Mouse (Mus musculus): ENCODE data around the gene Ube2l6.

Gene Ube2l6

DNA sequence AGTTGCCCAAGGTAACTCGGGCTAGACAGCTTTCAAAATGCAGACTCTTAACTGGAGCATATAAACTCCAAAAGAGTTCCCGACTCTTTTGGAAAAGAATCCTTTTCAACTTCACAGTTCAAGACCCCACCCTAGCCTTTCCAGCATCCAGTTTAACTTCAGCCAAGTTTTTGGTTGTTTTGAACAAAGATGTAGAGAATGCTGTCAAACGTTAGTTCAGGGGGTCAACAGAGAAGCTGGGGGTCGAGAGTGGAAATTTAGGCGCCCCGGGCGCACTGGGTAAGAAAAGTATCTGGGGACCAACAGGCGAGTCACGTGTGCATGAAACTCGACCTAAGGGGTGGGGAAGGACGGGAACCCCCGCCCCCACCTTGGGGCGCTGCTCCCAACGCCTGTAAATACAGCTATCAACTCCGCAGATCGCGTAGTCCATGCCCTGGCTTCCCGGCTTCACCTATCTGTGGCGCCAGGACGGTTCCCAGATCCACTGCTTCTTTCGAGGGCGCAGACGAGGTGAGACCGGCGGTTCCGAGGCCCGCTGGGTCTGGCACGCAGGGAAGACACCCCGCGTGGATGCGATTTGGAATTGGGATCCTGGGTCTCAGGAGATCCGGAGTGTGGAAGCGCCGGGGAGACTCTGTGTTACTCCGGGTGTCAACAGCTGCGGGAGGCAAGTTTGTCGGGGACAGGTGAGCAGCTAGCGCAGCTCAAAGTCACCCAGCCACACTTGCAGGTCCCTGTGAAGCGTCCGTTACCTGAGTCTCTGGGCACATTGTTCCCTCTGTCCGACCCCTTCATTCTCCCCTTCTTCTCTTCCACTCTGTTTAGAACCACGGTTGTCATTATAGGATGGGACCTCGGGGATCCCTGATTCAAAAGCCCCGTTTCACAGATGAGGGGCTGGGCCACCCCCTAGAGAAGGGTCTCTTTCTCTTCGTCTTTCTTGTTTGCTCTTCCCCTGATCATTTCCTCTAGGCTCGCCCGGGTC lies 40.7 kb downstream of the Ube2l6 start:
- no peak for DNase-seq

DNA sequence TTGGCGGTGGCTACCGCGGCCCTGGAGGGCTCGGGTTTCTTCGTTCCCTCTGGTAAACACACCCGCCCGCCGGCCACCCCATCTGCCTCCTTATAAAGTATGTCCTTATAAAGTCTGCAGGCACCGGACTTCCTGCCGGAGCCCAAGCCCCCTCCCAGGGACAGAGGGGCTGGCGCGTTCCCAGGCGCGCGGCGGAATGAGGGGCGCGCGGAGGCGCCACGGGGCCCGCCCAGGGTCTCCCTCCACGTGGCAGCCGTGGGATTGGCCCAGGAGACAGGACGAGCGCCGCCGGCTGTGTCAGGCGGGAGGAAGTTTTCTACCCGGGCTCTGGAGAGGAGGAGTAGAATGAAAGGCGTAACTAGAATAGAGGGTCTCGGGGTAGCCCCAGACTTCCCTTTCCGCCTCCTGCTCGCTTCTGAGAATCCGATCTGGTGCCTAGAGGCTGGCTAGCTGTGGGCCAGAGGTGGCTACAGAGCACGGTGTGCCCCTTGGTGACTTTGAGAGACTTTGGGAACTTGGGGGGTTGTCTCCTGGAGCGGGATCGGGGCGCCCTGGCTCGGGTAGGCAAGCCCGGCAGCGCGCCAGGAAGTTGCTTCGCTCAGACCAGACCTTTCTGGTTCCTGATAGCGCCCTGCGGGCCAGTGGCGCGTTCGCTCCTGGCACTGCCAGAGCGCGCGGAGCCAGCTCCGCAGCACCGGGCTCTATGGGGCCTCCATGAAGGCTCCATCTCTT lies 41.6 kb downstream of the Ube2l6 start:
- no peak for DNase-seq

DNA sequence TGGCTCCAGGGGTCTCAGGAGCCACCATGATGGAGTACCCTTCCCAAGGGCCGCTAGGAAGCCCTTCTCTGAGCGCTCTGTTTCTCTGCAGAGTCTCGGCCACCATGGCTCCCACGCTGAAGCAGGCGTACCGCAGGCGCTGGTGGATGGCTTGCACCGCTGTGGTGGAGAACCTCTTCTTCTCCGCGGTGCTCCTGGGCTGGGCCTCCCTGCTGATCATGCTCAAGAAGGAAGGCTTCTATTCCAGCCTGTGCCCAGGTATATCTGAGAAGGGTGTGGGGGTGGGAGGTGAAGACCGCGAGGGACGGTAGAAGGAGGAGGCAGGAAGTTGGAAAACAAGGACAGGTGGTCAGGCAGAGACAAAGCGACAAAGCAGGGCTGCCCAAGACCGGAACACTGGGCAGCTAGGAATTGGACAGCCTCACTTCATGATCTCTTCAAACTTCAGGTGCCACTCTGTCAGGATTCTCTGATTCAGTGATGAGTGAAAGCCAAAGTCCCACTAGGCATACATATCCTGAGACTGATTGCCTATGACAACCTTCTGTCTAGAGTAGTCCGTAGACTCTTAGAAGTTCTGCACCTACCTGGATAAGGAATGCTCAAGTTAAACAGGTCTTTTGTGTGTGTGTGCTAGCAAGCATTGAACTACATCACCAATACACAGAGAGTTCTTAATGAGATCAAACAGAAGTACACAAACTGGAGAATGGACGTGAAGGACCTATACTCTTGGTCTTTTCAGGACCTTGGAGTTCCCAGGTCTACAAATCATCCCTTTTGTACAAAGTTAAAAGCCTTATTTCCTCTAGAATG lies 42.3 kb downstream of the Ube2l6 start:
- no peak for DNase-seq

DNA sequence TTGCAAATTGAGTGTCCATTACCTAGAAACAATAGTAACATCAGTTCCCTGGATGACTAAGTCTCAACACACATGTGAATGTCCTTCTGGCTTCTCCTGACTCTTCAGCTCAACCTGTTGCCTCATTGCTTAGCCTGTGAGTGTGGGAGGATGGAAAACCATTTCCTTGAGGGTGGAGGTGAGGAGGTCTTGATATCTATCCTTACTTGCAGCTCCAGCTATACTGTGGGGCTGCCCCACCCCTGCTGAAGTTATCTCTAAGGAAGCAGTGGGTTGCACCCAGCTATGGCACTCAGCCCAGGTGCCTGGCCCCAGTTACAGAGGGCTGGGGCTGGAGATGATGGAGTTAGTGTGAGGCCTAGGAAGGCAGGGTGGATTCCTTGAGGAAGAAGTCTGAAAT lies 43.3 kb downstream of the Ube2l6 start:
- DNase-seq: no peak

DNA sequence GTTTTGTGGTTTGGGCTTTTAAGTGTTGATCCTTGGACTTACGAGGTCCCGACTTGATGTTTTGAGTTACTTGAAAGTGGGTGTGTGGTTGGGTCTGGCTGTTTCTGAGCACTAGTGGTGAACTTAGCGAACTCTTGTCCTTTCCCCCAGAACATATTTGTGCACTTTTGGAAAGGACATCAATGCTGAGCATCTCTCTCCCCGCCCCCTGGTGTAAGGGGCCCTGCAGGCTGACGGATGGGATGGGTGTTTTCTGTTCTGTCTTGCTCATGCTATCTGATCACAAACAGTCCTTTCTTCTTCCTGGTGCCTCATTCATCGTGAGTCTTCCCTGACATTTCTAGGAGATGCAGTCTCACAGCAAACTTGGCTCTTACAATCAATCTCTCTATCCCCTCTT lies 45.0 kb downstream of the Ube2l6 start:
- DNase-seq: no peak

DNA sequence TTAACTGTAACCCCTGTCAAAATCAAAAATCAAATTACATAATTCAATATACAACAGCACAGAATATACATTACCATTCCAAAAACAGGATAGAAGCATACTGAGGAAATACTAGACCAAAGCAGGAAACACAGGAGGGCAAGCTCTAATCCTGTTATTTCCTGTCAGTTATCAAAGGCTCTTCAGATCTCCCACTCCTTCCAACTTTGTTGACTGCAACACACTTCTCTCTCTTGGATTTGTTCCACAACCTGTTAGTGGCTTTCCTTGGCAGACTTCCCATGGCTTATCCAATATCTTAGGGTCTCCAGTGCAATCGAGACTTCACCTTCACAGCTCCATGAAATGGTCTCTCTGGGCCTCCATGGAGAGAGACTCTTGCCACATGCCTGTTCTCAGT lies 46.6 kb downstream of the Ube2l6 start:
- DNase-seq: no peak

DNA sequence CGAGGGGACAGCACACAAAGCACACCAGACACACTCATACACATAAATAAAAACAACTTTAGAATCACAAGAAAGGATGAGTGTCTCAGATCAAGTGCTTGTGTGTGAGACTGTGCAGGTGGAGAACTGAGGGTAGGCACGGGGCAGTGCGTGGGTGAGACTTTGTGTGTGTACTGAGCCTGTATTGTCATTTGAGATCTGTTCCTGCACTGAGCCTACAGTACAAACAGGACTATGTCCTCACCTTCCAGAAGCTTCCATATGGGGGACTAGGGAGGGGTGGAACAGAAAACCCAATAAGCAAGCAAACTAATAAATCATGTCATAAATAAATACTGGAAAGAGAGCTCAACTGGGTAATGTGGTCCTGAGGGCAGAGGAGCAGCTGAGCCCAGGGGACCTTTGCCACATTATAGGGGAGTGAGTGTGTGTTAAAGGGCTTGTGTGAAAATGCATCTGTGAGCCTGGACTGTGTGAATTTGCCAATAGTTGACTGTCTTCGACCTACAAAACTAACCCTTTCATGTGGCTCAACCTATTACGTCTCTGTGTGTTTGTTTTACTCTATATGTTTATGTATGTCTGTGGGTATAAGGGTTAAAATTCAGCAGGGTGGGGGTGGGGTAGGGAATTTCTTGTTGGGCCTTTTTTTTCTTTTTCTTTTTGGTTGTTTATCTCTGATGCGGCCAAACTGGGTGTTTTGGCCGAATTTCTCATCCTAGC lies 51.9 kb downstream of the Ube2l6 start:
- DNase-seq: no peak

DNA sequence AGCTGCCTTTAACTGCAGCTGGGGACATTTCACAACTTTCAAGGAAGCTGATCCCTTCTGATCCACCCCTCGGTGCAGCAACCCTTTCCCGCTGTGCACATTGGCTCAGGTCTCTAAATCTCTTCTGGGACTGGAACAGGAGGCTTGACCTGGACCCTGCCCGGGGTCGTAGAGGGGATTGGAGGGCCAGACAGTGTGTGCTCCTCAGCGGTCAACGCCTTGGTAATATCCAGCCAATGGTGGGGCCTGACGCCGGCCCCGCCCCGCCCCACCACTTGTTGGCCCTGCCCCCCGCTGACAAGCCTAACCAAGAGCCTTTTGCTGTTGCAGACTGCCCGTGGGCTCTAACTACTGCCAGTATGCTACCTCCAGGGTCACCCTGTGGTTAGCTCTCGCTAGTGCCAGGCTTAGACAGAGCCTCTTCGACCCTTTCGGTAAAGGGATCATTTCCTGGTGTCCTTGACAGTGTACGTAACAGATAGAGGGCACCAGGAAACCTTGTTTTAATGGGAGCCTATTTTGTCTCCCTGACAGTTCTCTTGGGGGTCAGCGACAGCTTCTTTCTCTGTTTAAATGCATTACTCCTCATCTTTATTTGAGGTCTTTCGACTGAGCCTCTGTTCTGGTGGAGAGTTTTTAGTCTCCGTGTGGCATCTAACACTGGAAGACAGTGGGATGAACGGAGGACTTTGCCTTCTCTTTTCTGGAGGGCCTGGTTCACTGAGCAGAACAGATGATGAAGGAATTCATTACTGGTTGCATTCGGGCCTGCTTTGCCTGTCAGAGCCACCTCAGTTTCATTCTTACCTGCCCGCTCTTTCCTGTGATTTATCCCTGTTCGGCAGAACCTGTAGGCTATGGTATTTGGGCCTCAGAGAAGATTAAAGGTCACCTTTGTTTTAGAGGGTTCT lies 52.8 kb downstream of the Ube2l6 start:
- DNase-seq: no peak

DNA sequence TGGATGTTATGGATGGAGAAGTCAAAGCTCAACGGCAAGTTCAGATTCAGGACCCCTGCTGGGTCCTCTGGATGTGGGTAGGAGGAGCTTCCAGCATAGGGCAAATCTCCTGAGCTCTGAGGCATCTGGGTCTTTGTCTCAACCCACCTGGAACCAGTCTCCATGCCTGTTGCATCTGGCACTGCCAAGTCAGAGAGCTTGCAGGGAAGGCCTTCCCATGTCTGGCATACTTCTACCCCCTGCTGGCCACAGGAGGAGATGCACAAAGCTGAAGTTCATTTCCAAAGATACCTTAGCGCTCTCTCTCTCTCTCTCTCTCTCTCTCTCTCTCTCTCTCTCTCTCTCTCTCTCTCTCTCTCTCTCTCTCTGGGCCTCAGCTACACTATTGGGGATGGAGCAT lies 57.1 kb downstream of the Ube2l6 start:
- DNase-seq: no peak

DNA sequence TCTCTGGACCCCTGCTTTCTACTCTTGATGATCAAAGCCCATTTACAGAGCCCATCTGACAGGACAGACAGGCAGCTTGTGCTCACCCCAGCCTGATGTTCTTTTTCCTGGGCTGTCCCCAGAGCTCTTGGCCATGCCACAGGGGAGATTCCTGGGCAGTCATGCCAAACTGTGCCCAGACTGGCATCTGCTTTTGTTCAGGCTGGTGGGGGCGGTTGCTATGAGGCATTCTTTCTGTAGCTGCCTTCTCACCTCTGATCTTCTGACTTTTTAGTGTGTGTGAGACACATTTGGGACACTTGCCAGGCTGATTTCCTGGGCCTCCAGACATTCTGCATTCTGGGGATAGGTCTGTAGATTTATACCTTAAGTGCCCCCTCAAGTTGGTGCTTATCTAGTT lies 59.9 kb downstream of the Ube2l6 start:
- no peak for DNase-seq
